Mouse (Mus musculus): ENCODE data around the gene Fshb. TPM values are rescaled to one million over a fixed set of nuclear protein-coding genes. Genes with fewer than 3 reads are reported as not detected.

Fshb gene
- polyA plus RNA-seq, 1 experiment from 2014 or later: not detected

- Histone ChIP-seq H3K4me3 (ENCODE audit: low read depth, low read length) (no peak overlapping the region), H3K27ac (ENCODE audit: low read depth, low read length) (no peak overlapping the region), H3K9ac (ENCODE audit: low read depth, low read length) (no peak overlapping the region), H3K4me2 (replicated peaks; ENCODE audit: low read depth) (no peak overlapping the region), H3K9me3 (ENCODE audit: control insufficient read depth) (no peaks in the 10 kb centered on the region), H3K36me3 (ENCODE audit: control insufficient read depth, insufficient read depth) (no peaks in the 10 kb centered on the region), H3K27me3 (replicated peaks; ENCODE audit: control insufficient read depth, insufficient read depth, low read length) (no peaks in the 10 kb centered on the region), H3K4me1 (replicated peaks; ENCODE audit: control insufficient read depth, insufficient read depth, low read length) (no peaks in the 10 kb centered on the region)
- WGBS: 60% methylated on average over 2 of the region's 2 CpGs
- TF ChIP-seq CTCF (IDR thresholded peaks at IDR 0.05; ENCODE audit: low read depth): no peak
- no peak for ATAC-seq
Measured at GRCm38 (mm10) chr2:107035980-107036379, 23.5 kb downstream of the Fshb start.

GRCm38 (mm10) chr2:107024694-107025093 lies 34.8 kb downstream of the Fshb start:
- Histone ChIP-seq H3K9ac (ENCODE audit: low read depth, low read length) (no peak overlapping the region), H3K27me3 (replicated peaks; ENCODE audit: control insufficient read depth, insufficient read depth, low read length) (no peaks in the 10 kb centered on the region), H3K36me3 (ENCODE audit: control insufficient read depth, insufficient read depth) (no peaks in the 10 kb centered on the region), H3K4me2 (replicated peaks; ENCODE audit: low read depth) (no peak overlapping the region), H3K9me3 (ENCODE audit: control insufficient read depth) (no peaks in the 10 kb centered on the region), H3K27ac (ENCODE audit: low read depth, low read length) (no peak overlapping the region), H3K4me3 (ENCODE audit: low read depth, low read length) (no peak overlapping the region), H3K4me1 (replicated peaks; ENCODE audit: control insufficient read depth, insufficient read depth, low read length) (no peaks in the 10 kb centered on the region)
- TF ChIP-seq CTCF (IDR thresholded peaks at IDR 0.05; ENCODE audit: low read depth): no peak
- no peak for ATAC-seq
- 75% methylated on average over 4 of the region's 4 CpGs for WGBS

- Histone ChIP-seq H3K9ac (ENCODE audit: low read depth, low read length) (no peak overlapping the region), H3K27ac (ENCODE audit: low read depth, low read length) (no peak overlapping the region), H3K9me3 (ENCODE audit: control insufficient read depth) (no peaks in the 10 kb centered on the region), H3K4me3 (ENCODE audit: low read depth, low read length) (no peak overlapping the region), H3K4me1 (replicated peaks; ENCODE audit: control insufficient read depth, insufficient read depth, low read length) (no peaks in the 10 kb centered on the region), H3K36me3 (ENCODE audit: control insufficient read depth, insufficient read depth) (no peaks in the 10 kb centered on the region), H3K4me2 (replicated peaks; ENCODE audit: low read depth) (no peak overlapping the region), H3K27me3 (replicated peaks; ENCODE audit: control insufficient read depth, insufficient read depth, low read length) (no peaks in the 10 kb centered on the region)
- WGBS: 96% methylated on average over 5 of the region's 5 CpGs
- ATAC-seq: no peak
- TF ChIP-seq CTCF (IDR thresholded peaks at IDR 0.05; ENCODE audit: low read depth): no peak
Measured at GRCm38 (mm10) chr2:107022713-107023112, 36.7 kb downstream of the Fshb start.

GRCm38 (mm10) chr2:107019331-107019730 lies 40.1 kb downstream of the Fshb start:
- H3K4me2 ChIP-seq (replicated peaks; ENCODE audit: low read depth): no peak overlapping the region
- no peak for ATAC-seq
- 69% methylated on average over 2 of the region's 2 CpGs for WGBS
- no peak overlapping the region for H3K27ac ChIP-seq (ENCODE audit: low read depth, low read length)
- no peak overlapping the region for H3K9ac ChIP-seq (ENCODE audit: low read depth, low read length)
- no peaks in the 10 kb centered on the region for H3K27me3 ChIP-seq (replicated peaks; ENCODE audit: control insufficient read depth, insufficient read depth, low read length)
- no peak overlapping the region for H3K4me3 ChIP-seq (ENCODE audit: low read depth, low read length)
- TF ChIP-seq CTCF (IDR thresholded peaks at IDR 0.05; ENCODE audit: low read depth): no peak
- H3K9me3 ChIP-seq (ENCODE audit: control insufficient read depth): no peaks in the 10 kb centered on the region
- H3K4me1 ChIP-seq (replicated peaks; ENCODE audit: control insufficient read depth, insufficient read depth, low read length): no peaks in the 10 kb centered on the region
- H3K36me3 ChIP-seq (ENCODE audit: control insufficient read depth, insufficient read depth): no peaks in the 10 kb centered on the region

- Histone ChIP-seq H3K4me3 (ENCODE audit: low read depth, low read length) (no peak overlapping the region), H3K27ac (ENCODE audit: low read depth, low read length) (no peak overlapping the region), H3K27me3 (replicated peaks; ENCODE audit: control insufficient read depth, insufficient read depth, low read length) (no peaks in the 10 kb centered on the region), H3K36me3 (ENCODE audit: control insufficient read depth, insufficient read depth) (no peaks in the 10 kb centered on the region), H3K4me2 (replicated peaks; ENCODE audit: low read depth) (no peak overlapping the region), H3K9ac (ENCODE audit: low read depth, low read length) (no peak overlapping the region), H3K4me1 (replicated peaks; ENCODE audit: control insufficient read depth, insufficient read depth, low read length) (no peaks in the 10 kb centered on the region), H3K9me3 (ENCODE audit: control insufficient read depth) (no peaks in the 10 kb centered on the region)
- no peak for ATAC-seq
- 76% methylated on average over 4 of the region's 4 CpGs for WGBS
- TF ChIP-seq CTCF (IDR thresholded peaks at IDR 0.05; ENCODE audit: low read depth): no peak
Measured at GRCm38 (mm10) chr2:107013161-107013560, 46.3 kb downstream of the Fshb start.

GRCm38 (mm10) chr2:107012318-107012717 lies 47.1 kb downstream of the Fshb start:
- no peak overlapping the region for H3K4me2 ChIP-seq (replicated peaks; ENCODE audit: low read depth)
- 73% methylated on average over 4 of the region's 4 CpGs for WGBS
- no peak overlapping the region for H3K27ac ChIP-seq (ENCODE audit: low read depth, low read length)
- no peak overlapping the region for H3K4me3 ChIP-seq (ENCODE audit: low read depth, low read length)
- no peak overlapping the region for H3K9ac ChIP-seq (ENCODE audit: low read depth, low read length)
- no peak for TF ChIP-seq CTCF (IDR thresholded peaks at IDR 0.05; ENCODE audit: low read depth)
- no peaks in the 10 kb centered on the region for H3K9me3 ChIP-seq (ENCODE audit: control insufficient read depth)
- H3K27me3 ChIP-seq (replicated peaks; ENCODE audit: control insufficient read depth, insufficient read depth, low read length): no peaks in the 10 kb centered on the region
- H3K36me3 ChIP-seq (ENCODE audit: control insufficient read depth, insufficient read depth): no peaks in the 10 kb centered on the region
- no peaks in the 10 kb centered on the region for H3K4me1 ChIP-seq (replicated peaks; ENCODE audit: control insufficient read depth, insufficient read depth, low read length)
- no peak for ATAC-seq

GRCm38 (mm10) chr2:107010160-107010559 lies 49.3 kb downstream of the Fshb start:
- Histone ChIP-seq H3K36me3 (ENCODE audit: control insufficient read depth, insufficient read depth) (no peaks in the 10 kb centered on the region), H3K4me1 (replicated peaks; ENCODE audit: control insufficient read depth, insufficient read depth, low read length) (no peaks in the 10 kb centered on the region), H3K9me3 (ENCODE audit: control insufficient read depth) (no peaks in the 10 kb centered on the region), H3K4me2 (replicated peaks; ENCODE audit: low read depth) (no peak overlapping the region), H3K27me3 (replicated peaks; ENCODE audit: control insufficient read depth, insufficient read depth, low read length) (no peaks in the 10 kb centered on the region), H3K9ac (ENCODE audit: low read depth, low read length) (no peak overlapping the region), H3K4me3 (ENCODE audit: low read depth, low read length) (no peak overlapping the region), H3K27ac (ENCODE audit: low read depth, low read length) (no peak overlapping the region)
- ATAC-seq: no peak
- no peak for TF ChIP-seq CTCF (IDR thresholded peaks at IDR 0.05; ENCODE audit: low read depth)
- WGBS: 77% methylated on average over 6 of the region's 6 CpGs
